Mouse (Mus musculus): ENCODE results near the gene Cuedc2.

The Cuedc2 gene

GRCm38 (mm10) chr19:46339287-46339971, 927 bp upstream of the Cuedc2 start:
- DNase-seq (ENCODE audit: extremely low read depth, low read depth), result peak; percentile 92

DNA sequence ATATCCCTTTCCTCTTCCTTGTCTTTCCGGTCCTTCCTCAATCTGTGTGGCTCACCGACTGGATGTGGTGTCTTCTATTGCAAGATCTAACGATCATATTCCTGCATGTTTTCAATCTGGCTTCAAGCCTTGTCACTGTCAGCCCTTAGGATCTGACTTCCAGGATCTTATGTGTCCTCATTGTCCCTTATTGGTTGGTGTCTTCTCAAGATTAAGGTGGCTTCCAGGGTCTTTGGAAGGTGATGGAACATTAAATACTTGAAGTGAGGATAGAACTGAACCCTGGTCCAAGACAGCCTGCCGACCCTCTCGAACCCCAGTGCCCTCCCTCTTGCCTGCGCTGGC, 412 bp upstream of the Cuedc2 start:
- DNase-seq (ENCODE audit: extremely low read depth, low read depth), result no peak

DNA sequence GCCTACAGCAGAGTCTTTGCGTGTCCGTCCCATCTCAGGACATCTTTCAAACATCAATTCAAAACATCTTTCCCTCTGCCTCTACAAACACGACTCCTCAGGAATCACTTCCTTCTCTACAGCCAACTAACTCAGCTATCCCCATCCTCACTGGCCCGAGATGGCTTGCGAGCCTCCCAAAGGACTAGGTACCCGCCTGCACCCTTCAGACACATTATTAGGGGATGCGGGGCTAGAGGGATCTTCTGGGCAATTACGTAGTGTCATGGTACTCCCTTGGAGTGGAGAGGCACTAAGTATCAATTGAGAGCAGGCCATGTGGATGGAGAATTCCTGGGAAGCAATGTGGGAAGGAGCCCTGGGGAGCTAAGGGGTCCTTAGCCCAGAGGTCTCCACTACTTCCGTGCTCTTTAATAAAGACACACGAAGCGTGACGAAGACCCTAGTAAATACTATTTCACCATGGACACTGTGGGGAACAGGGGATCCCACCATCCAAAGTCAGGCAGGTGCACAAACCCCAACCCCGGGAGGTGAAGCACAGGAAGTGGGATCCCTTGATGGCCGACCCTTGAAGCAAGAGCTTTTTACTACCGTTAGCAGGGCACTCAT, 677 bp downstream of the Cuedc2 start:
- no peak for DNase-seq (ENCODE audit: extremely low read depth, low read depth)

- no peak for DNase-seq (ENCODE audit: extremely low read depth, low read depth)
Measured at GRCm38 (mm10) chr19:46333906-46334305, 4.6 kb downstream of the Cuedc2 start.

GRCm38 (mm10) chr19:46332721-46333339, 5.7 kb downstream of the Cuedc2 start:
- DNase-seq (ENCODE audit: extremely low read depth, low read depth), result no peak

DNA sequence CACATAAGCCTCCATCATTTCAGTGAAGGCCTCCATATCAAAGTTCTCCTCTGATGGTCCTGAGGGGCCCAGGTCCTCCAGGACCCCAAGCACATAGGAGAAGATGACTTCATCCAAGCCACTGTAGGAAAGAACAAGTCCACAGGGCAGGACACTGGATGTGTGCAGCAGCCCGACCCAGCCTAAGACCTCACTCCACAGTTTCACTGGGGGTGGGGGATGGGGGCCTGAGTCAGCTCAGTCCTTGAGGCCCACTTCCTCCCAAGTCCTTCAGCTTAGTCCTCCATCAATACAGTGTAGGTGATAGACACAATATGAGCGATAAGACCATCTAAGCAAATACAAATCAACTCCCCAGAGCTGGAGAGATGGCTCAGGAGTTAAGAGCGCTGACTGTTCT, 6.6 kb downstream of the Cuedc2 start:
- no peak for DNase-seq (ENCODE audit: extremely low read depth, low read depth)

GRCm38 (mm10) chr19:46331326-46331725, 7.2 kb downstream of the Cuedc2 start:
- no peak for DNase-seq (ENCODE audit: extremely low read depth, low read depth)

- DNase-seq (ENCODE audit: extremely low read depth, low read depth), result no peak
Measured at GRCm38 (mm10) chr19:46330696-46331095, 7.8 kb downstream of the Cuedc2 start.

DNA sequence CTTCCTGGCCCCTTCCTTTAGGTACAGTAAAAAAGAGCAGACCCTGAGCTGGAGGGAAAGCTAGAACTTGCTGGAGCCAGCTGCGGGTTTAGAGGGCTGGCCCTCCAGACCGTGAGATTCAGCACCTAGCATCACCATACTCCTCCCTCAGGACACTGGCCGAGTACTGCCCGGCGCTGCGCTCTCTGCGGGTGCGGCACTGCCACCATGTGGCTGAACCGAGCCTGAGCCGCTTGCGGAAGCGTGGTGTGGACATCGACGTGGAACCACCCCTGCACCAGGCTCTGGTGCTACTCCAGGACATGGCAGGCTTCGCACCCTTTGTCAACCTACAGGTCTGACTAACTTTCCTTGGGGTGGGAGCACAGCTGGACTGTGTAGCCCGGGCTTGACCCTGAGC, 8.6 kb downstream of the Cuedc2 start:
- DNase-seq (ENCODE audit: extremely low read depth, low read depth), result no peak

GRCm38 (mm10) chr19:46329031-46329641, 9.4 kb downstream of the Cuedc2 start:
- DNase-seq (ENCODE audit: extremely low read depth, low read depth), result no peak

- peak; percentile 94 for DNase-seq (ENCODE audit: extremely low read depth, low read depth)
Measured at GRCm38 (mm10) chr19:46328081-46329030, 10.1 kb downstream of the Cuedc2 start, which contains the start of gene Fbxl15. Fbxl15 (plus strand) TSS chr19:46328184.

GRCm38 (mm10) chr19:46327531-46328064, 10.9 kb downstream of the Cuedc2 start:
- DNase-seq (ENCODE audit: extremely low read depth, low read depth), result peak; percentile 16

GRCm38 (mm10) chr19:46326756-46327305, 11.7 kb downstream of the Cuedc2 start, which contains the start of gene Psd:
Psd (minus strand) TSS chr19:46327156.
- no peak for DNase-seq (ENCODE audit: extremely low read depth, low read depth)

GRCm38 (mm10) chr19:46326019-46326755, 12.3 kb downstream of the Cuedc2 start:
- no peak for DNase-seq (ENCODE audit: extremely low read depth, low read depth)

- DNase-seq (ENCODE audit: extremely low read depth, low read depth), result no peak
Measured at GRCm38 (mm10) chr19:46324918-46325317, 13.6 kb downstream of the Cuedc2 start.

DNA sequence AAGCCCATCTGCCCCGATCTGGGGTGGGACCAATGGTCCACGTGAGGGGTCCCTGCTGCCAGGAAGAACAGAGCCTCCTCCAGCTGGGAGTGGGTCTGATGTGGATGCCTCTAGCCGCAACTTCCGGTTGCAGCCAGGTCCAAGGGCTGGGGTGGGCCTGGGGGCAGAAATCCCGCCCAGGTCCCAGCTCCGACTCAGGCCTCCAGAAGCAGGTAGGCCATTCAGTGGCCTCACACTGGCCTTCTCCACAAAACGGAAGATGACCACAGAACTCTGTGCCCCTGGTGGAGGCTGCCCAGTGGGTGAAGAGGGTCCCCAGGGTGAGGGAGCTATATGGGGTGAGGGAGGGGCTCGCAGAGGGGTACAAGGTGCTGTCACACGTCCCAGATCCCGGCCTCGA, 14.1 kb downstream of the Cuedc2 start:
- DNase-seq (ENCODE audit: extremely low read depth, low read depth), result no peak

- no peak for DNase-seq (ENCODE audit: extremely low read depth, low read depth)
Measured at GRCm38 (mm10) chr19:46323716-46324115, 14.8 kb downstream of the Cuedc2 start.

DNA sequence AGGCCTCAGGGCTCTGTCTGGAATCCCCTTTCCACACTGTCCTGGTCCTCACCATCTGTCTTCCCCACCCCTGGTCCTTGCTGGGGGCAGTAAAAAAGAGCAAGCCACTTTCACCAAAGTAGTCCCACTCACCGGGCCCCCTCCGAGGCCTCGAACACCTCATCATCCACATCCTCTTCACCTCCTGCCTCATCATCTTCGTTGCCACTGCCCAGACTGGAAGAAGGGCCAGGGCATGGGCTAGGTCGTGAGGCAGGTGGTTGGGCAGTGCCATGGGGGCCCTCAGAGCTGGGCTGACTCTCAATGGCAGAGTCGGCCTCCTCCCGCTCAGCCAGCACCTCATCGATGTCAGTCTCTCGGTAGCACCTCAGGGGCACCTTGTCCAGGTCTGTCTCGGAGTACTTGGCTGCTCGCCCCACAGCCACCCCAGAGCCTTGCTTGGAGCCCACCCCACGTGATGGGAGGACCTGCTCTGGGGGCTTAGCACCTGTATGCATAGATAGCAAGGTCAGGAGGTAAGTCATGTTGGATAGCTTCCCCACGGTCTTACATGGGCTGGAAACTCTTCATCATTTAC, 15.4 kb downstream of the Cuedc2 start:
- no peak for DNase-seq (ENCODE audit: extremely low read depth, low read depth)

- no peak for DNase-seq (ENCODE audit: extremely low read depth, low read depth)
Measured at GRCm38 (mm10) chr19:46322144-46322995, 16.1 kb downstream of the Cuedc2 start.
